ENCODE assay signal across 8 mouse cellular contexts in the genomic region with DNA sequence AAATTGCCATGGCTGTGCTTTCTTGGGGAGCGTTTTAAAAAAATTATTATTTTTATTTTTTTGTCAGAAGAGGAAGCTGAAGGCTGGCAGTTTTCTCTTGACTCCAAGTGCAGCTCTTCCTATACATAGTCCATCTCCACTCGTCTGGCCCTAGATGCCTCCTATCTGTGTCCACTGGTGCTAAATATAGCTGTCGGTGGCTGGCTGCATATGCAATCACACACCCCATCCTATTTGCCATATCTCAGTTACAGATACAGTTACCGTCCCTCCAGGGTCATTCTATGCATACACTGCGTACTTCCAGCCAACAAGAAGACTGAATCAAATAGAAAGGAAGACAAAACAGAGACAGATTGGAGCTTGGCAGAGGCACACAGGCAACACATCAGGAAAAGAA.
DNase-seq lines count a peak whose midpoint lies in the region; ATAC-seq and TF ChIP-seq lines count a peak whose summit lies in the region.
"Had no signal": no experiment of that assay in that cellular context is flagged by ENCODE, and none has a peak within 500 bp of the region (broad histone marks: within the 10 kb centered on the region; RNA-seq: fewer than 3 reads in every experiment).

No protein-coding gene starts in this region.

- no peak for TF ChIP-seq CTCF in lung, embryonic 14.5 days (IDR thresholded peaks at IDR 0.05; ENCODE audit: low read depth)

- ATAC-seq in heart, embryonic 12.5 days (ENCODE audit: insufficient number of reproducible peaks, low FRiP score) = no peak
- ATAC-seq in lung, embryonic 14.5 days (ENCODE audit: insufficient read depth) = no peak
- ATAC-seq in hindbrain, embryonic 14.5 days (ENCODE audit: low FRiP score) = no peak
- ATAC-seq in neural tube, embryonic 12.5 days (ENCODE audit: low FRiP score, low read depth) = no peak
- ATAC-seq in liver, embryonic 11.5 days (replicated peaks; ENCODE audit: low FRiP score) = no peak

- no peaks in the 10 kb centered on the region for H3K36me3 ChIP-seq in heart, embryonic 12.5 days
- no peaks in the 10 kb centered on the region for H3K36me3 ChIP-seq in lung, embryonic 14.5 days (ENCODE audit: insufficient read depth)
- H3K36me3 ChIP-seq in hindbrain, embryonic 14.5 days (replicated peaks; ENCODE audit: control insufficient read depth, insufficient read depth) = no peaks in the 10 kb centered on the region
- H3K36me3 ChIP-seq in neural tube, embryonic 12.5 days = no peaks in the 10 kb centered on the region
- no peaks in the 10 kb centered on the region for H3K36me3 ChIP-seq in liver, embryonic 11.5 days (ENCODE audit: control insufficient read depth, insufficient read depth, low read length)

- no peak overlapping the region; the same call in 1 of the 2 replicates for H3K9ac ChIP-seq in heart, embryonic 12.5 days
- H3K9ac ChIP-seq in lung, embryonic 14.5 days = no peak overlapping the region
- no peak overlapping the region for H3K9ac ChIP-seq in hindbrain, embryonic 14.5 days
- no peak overlapping the region for H3K9ac ChIP-seq in neural tube, embryonic 12.5 days
- no peak overlapping the region for H3K9ac ChIP-seq in liver, embryonic 11.5 days (ENCODE audit: low read depth, low read length)
- H3K9ac ChIP-seq: liver, embryonic 14.5 days had no signal

- peak overlapping the region; percentile 58 for H3K4me3 ChIP-seq in heart, embryonic 12.5 days
- H3K4me3 ChIP-seq in lung, embryonic 14.5 days (ENCODE audit: low read depth, low read length) = no peak overlapping the region
- peak overlapping the region; percentile 62; the same call in 1 of the 2 replicates for H3K4me3 ChIP-seq in hindbrain, embryonic 14.5 days (replicated peaks; ENCODE audit: low read length)
- no peak overlapping the region for H3K4me3 ChIP-seq in neural tube, embryonic 12.5 days
- H3K4me3 ChIP-seq in liver, embryonic 11.5 days (ENCODE audit: low read depth, low read length) = no peak overlapping the region

- peaks cover 37% of the 10 kb centered on the region for H3K27me3 ChIP-seq in heart, embryonic 12.5 days (replicated peaks)
- peaks cover 42% of the 10 kb centered on the region for H3K27me3 ChIP-seq in lung, embryonic 14.5 days (ENCODE audit: insufficient read depth, low read length)
- peaks cover 50% of the 10 kb centered on the region for H3K27me3 ChIP-seq in hindbrain, embryonic 14.5 days (ENCODE audit: control insufficient read depth, insufficient read depth, low read length)
- H3K27me3 ChIP-seq in neural tube, embryonic 12.5 days (replicated peaks) = peaks cover 39% of the 10 kb centered on the region
- H3K27me3 ChIP-seq in liver, embryonic 11.5 days (replicated peaks; ENCODE audit: control insufficient read depth, insufficient read depth, low read length) = peaks cover 33% of the 10 kb centered on the region

- DNase-seq in heart, adult 11 months = no peak
- no peak for DNase-seq in lung, embryonic 14.5 days
- no peak for DNase-seq in lung, adult 18-20 months
- DNase-seq in hindbrain, embryonic 14.5 days (ENCODE audit: low spot score) = no peak
- no peak for DNase-seq in liver, embryonic 11.5 days (ENCODE audit: low spot score)

- H3K4me2 ChIP-seq in heart, embryonic 12.5 days = peak overlapping the region; percentile 93
- H3K4me2 ChIP-seq in lung, embryonic 14.5 days = peak overlapping the region; percentile 74; the same call in 1 of the 2 replicates
- no peak overlapping the region for H3K4me2 ChIP-seq in hindbrain, embryonic 14.5 days (replicated peaks)
- peak overlapping the region; percentile 98; the same call in 1 of the 2 replicates for H3K4me2 ChIP-seq in neural tube, embryonic 12.5 days (replicated peaks)
- no peak overlapping the region for H3K4me2 ChIP-seq in liver, embryonic 11.5 days

- 24% methylated on average over 5 of the region's 5 CpGs for WGBS in heart, embryonic 12.5 days
- WGBS in lung, embryonic 14.5 days = 28% methylated on average over 5 of the region's 5 CpGs
- 50% methylated on average over 5 of the region's 5 CpGs for WGBS in hindbrain, embryonic 14.5 days
- WGBS in neural tube, embryonic 12.5 days = 49% methylated on average over 5 of the region's 5 CpGs
- 39% methylated on average over 5 of the region's 5 CpGs for WGBS in liver, embryonic 11.5 days

- H3K27ac ChIP-seq in heart, embryonic 12.5 days (ENCODE audit: poor library complexity, severe bottlenecking) = no peak overlapping the region
- H3K27ac ChIP-seq in lung, embryonic 14.5 days (ENCODE audit: low read depth) = no peak overlapping the region
- no peak overlapping the region for H3K27ac ChIP-seq in hindbrain, embryonic 14.5 days
- no peak overlapping the region for H3K27ac ChIP-seq in neural tube, embryonic 12.5 days
- H3K27ac ChIP-seq in liver, embryonic 11.5 days (ENCODE audit: low read depth, low read length) = no peak overlapping the region
- H3K27ac ChIP-seq: liver, embryonic 14.5 days had no signal

- H3K4me1 ChIP-seq in heart, embryonic 12.5 days (replicated peaks) = peaks cover 22% of the 10 kb centered on the region
- H3K4me1 ChIP-seq in lung, embryonic 14.5 days (ENCODE audit: insufficient read depth) = no peaks in the 10 kb centered on the region
- peaks cover 13% of the 10 kb centered on the region for H3K4me1 ChIP-seq in hindbrain, embryonic 14.5 days (replicated peaks; ENCODE audit: control insufficient read depth, insufficient read depth, low read length)
- peaks cover 15% of the 10 kb centered on the region for H3K4me1 ChIP-seq in neural tube, embryonic 12.5 days
- no peaks in the 10 kb centered on the region for H3K4me1 ChIP-seq in liver, embryonic 11.5 days (replicated peaks; ENCODE audit: control insufficient read depth, insufficient read depth, low read length)

- no peaks in the 10 kb centered on the region for H3K9me3 ChIP-seq in heart, embryonic 12.5 days (replicated peaks)
- H3K9me3 ChIP-seq in lung, embryonic 14.5 days (ENCODE audit: low read depth, low read length) = no peaks in the 10 kb centered on the region
- H3K9me3 ChIP-seq in hindbrain, embryonic 14.5 days (ENCODE audit: control insufficient read depth, low read length) = no peaks in the 10 kb centered on the region
- no peaks in the 10 kb centered on the region for H3K9me3 ChIP-seq in neural tube, embryonic 12.5 days
- no peaks in the 10 kb centered on the region for H3K9me3 ChIP-seq in liver, embryonic 11.5 days (ENCODE audit: control insufficient read depth, low read length)

Comparison
In these comparisons a context has a peak if more than half of its experiments do, and no peak if none do; other contexts are left out.
1. H3K4me2 ChIP-seq: peak in heart, embryonic 12.5 days (single experiment), lung, embryonic 14.5 days (single experiment) and neural tube, embryonic 12.5 days (single experiment); none in hindbrain, embryonic 14.5 days (single experiment) and liver, embryonic 11.5 days (single experiment).
2. H3K4me3 ChIP-seq: peak in heart, embryonic 12.5 days (single experiment) and hindbrain, embryonic 14.5 days (single experiment); none in lung, embryonic 14.5 days (single experiment), neural tube, embryonic 12.5 days (single experiment) and liver, embryonic 11.5 days (single experiment).